Mouse (Mus musculus) brain, embryonic 14.5 days (tissue): ENCODE data around the gene Sfrp4.

Experiments used
- CTCF ChIP-seq: fragments of 200-500 bp; IDR thresholded peaks from 2 replicates; pipeline ENCODE4 v1.5.1; 2012; ENCODE audit warnings: inconsistent platforms, mild to moderate bottlenecking, moderate library complexity, borderline replicate concordance; ENCODE audit not compliant: insufficient read depth, insufficient read length; ENCODE audit errors: extremely low read depth
- POLR2A ChIP-seq: fragments of 200-500 bp; IDR thresholded peaks from 2 replicates; pipeline ENCODE4 v1.6.1; 2012; ENCODE audit warnings: mild to moderate bottlenecking, inconsistent platforms, borderline replicate concordance; ENCODE audit not compliant: poor library complexity, insufficient read depth, insufficient read length, severe bottlenecking; ENCODE audit errors: extremely low read depth

DNA sequence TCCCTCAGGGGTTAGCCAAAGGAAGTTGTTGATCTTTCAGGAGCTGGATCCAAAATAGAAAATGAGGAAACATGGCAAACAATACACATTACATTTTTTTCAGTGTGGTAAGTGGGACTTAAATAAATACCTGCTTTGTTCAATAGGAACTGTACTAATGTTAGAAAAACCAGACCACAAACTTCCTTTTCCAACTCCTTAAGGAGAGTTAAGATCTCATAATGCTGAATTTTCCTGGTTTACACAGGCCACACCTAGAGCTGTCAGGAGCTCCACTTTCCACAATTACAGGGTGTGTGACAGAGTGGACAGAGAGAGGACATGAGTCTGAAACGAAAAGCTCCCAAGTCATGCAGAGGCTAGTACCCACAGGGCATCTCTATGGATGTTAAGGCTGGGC is 19.2 kb upstream of the Sfrp4 start:
- TF ChIP-seq POLR2A (no peak), CTCF (no peak)
